Mouse (Mus musculus) embryonic facial prominence, embryonic 13.5 days (tissue): Measurements from ENCODE around the gene Dab1. TPM values are rescaled to one million over a fixed set of nuclear protein-coding genes. Genes with fewer than 3 reads are reported as not detected.

Source experiments
- ATAC-seq: fragments of 200-750 bp; cut with Nextera tagmentation; 2 replicates; pipeline ENCODE4 v1.8.0; 2017; ENCODE audit warnings: low read depth; ENCODE audit not compliant: insufficient number of reproducible peaks, insufficient read depth, low FRiP score, low TSS enrichment
- H3K27ac ChIP-seq: fragments of 300-500 bp; sonication (generic); 2 replicates; pipeline ENCODE4 v1.5.1; 2015; ENCODE audit warnings: moderate library complexity, mild to moderate bottlenecking, inconsistent platforms
- H3K27me3 ChIP-seq: fragments of 300-500 bp; sonication (generic); 2 replicates; pipeline ENCODE4 v1.6.1; 2015; ENCODE audit warnings: mild to moderate bottlenecking, inconsistent platforms
- H3K36me3 ChIP-seq: fragments of 300-500 bp; sonication (generic); 2 replicates; pipeline ENCODE4 v1.6.1; 2015; ENCODE audit warnings: mild to moderate bottlenecking, inconsistent platforms
- H3K4me1 ChIP-seq: fragments of 300-500 bp; sonication (generic); 2 replicates; pipeline ENCODE4 v1.6.1; 2015; ENCODE audit warnings: inconsistent platforms
- H3K4me2 ChIP-seq: fragments of 300-500 bp; sonication (generic); 2 replicates; pipeline ENCODE4 v1.6.1; 2015; ENCODE audit warnings: moderate library complexity, mild to moderate bottlenecking, inconsistent platforms
- H3K4me3 ChIP-seq: fragments of 300-500 bp; sonication (generic); 2 replicates; pipeline ENCODE4 v1.5.1; 2015; ENCODE audit warnings: mild to moderate bottlenecking, inconsistent platforms
- H3K9ac ChIP-seq: fragments of 300-500 bp; sonication (generic); 2 replicates; pipeline ENCODE4 v1.6.1; 2015; ENCODE audit warnings: mild to moderate bottlenecking, inconsistent platforms
- H3K9me3 ChIP-seq: fragments of 300-500 bp; sonication (generic); 2 replicates; pipeline ENCODE4 v1.6.1; 2016; ENCODE audit warnings: inconsistent platforms
- WGBS: fragments of 180-500 bp; shearing (Covaris S2); methylation state at CpG from one replicate; pipeline ENCODE4 v1.1.7; 2015; ENCODE audit warnings: mixed read lengths; 5-methylcytosine and 5-hydroxymethylcytosine counted together
- polyA plus RNA-seq: library from polyadenylated mRNA; unstranded; fragments of >200 nt; fragmentation: Nextera tagmentation; extraction: Ambion mirVana; gene quantifications from 2 replicates; pipeline ENCODE4 v1.2.1, GENCODE M21; 2015

Gene Dab1
- polyA plus RNA-seq, 1 experiment from 2014 or later = 17.3 TPM

DNA sequence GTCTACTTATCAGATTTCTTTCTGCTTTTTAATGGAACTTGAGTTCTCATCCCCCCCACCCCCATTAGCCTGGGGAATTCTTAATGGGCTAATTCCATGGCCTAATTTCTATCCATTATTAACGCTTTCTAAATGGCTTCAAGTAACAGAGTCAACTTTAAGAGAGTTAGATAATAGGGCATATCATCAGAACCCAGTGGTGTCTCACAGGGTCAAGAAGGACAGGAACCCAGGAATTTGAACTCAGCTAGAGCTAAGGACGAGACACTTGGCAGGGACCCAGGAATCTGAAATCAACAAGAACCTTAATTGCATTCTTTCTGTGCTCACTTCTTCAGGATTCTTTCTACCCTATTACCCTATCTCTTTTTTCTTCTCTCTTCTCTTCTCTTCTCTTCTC lies 968.7 kb downstream of the Dab1 start:
- Histone ChIP-seq H3K4me2 (no peak overlapping the region), H3K4me1 (peaks cover 12% of the 10 kb centered on the region), H3K9me3 (no peaks in the 10 kb centered on the region), H3K27ac (no peak overlapping the region), H3K9ac (no peak overlapping the region), H3K27me3 (no peaks in the 10 kb centered on the region; the same call in 1 of the 2 replicates), H3K4me3 (no peak overlapping the region), H3K36me3 (no peaks in the 10 kb centered on the region)
- ATAC-seq = no peak
- 45% methylated on average over 2 of the region's 2 CpGs for WGBS

DNA sequence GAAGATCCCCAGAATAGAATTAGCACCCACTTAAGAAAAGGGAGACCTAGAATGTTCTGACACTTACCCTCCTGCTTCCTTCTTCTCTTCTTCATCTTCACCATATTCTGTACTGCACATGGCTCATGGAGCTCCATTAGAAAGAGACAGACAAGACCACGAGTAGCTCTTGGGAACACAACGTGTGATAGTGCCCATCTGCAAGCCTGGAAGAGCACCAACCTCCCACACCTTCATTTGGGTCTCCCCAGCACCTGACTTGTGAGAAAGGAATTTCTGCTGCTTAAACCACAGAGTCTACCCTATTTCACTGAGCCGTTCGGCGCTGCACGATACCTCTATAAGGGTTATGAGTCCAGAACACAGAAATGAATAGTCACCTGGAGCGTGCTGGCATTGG lies 977.8 kb downstream of the Dab1 start:
- no peak overlapping the region for H3K27ac ChIP-seq
- ATAC-seq = no peak
- WGBS = 97% methylated on average over 7 of the region's 7 CpGs
- no peaks in the 10 kb centered on the region for H3K9me3 ChIP-seq
- H3K4me2 ChIP-seq = no peak overlapping the region
- no peak overlapping the region for H3K4me3 ChIP-seq
- H3K4me1 ChIP-seq = peaks cover 6% of the 10 kb centered on the region
- no peak overlapping the region for H3K9ac ChIP-seq
- no peaks in the 10 kb centered on the region for H3K36me3 ChIP-seq
- 0 out of 2 replicates have a peak, but pooled peaks cover 2% of the 10 kb centered on the region for H3K27me3 ChIP-seq

GRCm38 (mm10) chr4:104597490-104598465 lies 978.6 kb downstream of the Dab1 start:
- Histone ChIP-seq H3K9ac (no peak overlapping the region), H3K9me3 (no peaks in the 10 kb centered on the region), H3K4me2 (no peak overlapping the region), H3K36me3 (no peaks in the 10 kb centered on the region), H3K4me1 (peaks cover 2% of the 10 kb centered on the region), H3K27ac (no peak overlapping the region), H3K4me3 (no peak overlapping the region), H3K27me3 (0 out of 2 replicates have a peak, but pooled peaks cover 2% of the 10 kb centered on the region)
- WGBS = 62% methylated on average over 6 of the region's 6 CpGs
- no peak for ATAC-seq

DNA sequence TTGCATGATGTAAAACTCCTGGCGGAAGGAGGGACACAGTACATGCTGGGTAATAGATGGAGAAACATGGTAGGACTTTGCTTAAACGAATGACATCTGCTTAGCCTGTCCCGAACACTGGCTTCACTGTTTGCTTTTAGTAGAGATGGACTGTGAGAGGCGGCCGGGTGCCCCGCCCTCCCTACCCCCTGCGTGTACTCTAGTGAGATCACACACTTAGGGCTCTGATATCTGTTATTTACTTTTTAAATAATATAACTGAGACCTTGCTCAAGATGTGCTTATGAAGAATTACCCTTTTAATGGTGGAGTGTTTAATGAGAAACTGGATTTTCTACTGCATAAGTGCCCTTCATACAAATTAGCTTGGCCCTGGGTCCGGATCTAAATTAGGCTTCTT lies 983.6 kb downstream of the Dab1 start:
- Histone ChIP-seq H3K27me3 (0 out of 2 replicates have a peak, but pooled peaks cover 2% of the 10 kb centered on the region), H3K4me2 (no peak overlapping the region), H3K4me3 (no peak overlapping the region), H3K27ac (no peak overlapping the region), H3K4me1 (peaks cover 10% of the 10 kb centered on the region; the same call in 1 of the 2 replicates), H3K36me3 (no peaks in the 10 kb centered on the region), H3K9me3 (no peaks in the 10 kb centered on the region), H3K9ac (no peak overlapping the region)
- WGBS = 85% methylated on average over 8 of the region's 8 CpGs
- ATAC-seq = no peak

GRCm38 (mm10) chr4:104604298-104604697 lies 985.1 kb downstream of the Dab1 start:
- Histone ChIP-seq H3K9me3 (no peaks in the 10 kb centered on the region), H3K36me3 (no peaks in the 10 kb centered on the region), H3K4me2 (no peak overlapping the region), H3K27ac (no peak overlapping the region), H3K4me3 (no peak overlapping the region), H3K4me1 (peaks cover 11% of the 10 kb centered on the region; the same call in 1 of the 2 replicates), H3K9ac (no peak overlapping the region), H3K27me3 (no peaks in the 10 kb centered on the region)
- no peak for ATAC-seq
- WGBS = 90% methylated on average over 2 of the region's 2 CpGs

DNA sequence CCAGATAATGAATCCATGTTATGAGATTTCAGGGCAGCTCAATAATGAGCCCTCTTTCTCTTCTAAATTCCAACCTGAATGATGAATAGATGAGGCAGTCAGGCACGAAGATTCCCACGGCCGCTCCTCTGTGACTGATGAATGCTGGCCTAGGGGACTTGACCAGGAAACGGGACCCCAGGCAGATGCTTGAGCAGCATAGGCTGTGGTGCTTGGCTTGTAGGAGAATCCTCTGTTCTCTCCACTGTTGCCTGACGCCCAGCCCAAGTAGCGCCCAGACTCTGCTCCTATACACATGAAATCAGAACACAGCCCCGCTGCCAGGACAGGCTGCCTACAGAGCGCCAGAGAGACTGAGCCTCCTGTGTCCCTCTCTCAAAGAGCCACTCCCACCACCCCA lies 987.7 kb downstream of the Dab1 start:
- Histone ChIP-seq H3K4me1 (peaks cover 13% of the 10 kb centered on the region; the same call in 1 of the 2 replicates), H3K4me2 (no peak overlapping the region), H3K9me3 (no peaks in the 10 kb centered on the region), H3K27ac (no peak overlapping the region), H3K4me3 (no peak overlapping the region), H3K9ac (no peak overlapping the region), H3K36me3 (no peaks in the 10 kb centered on the region), H3K27me3 (no peaks in the 10 kb centered on the region)
- no peak for ATAC-seq
- WGBS = 51% methylated on average over 8 of the region's 8 CpGs

- peaks cover 13% of the 10 kb centered on the region; the same call in 1 of the 2 replicates for H3K4me1 ChIP-seq
- no peak overlapping the region for H3K4me2 ChIP-seq
- 40% methylated on average over 5 of the region's 5 CpGs for WGBS
- no peak overlapping the region for H3K4me3 ChIP-seq
- no peaks in the 10 kb centered on the region for H3K9me3 ChIP-seq
- no peaks in the 10 kb centered on the region for H3K36me3 ChIP-seq
- H3K27ac ChIP-seq = no peak overlapping the region
- ATAC-seq = no peak
- H3K9ac ChIP-seq = no peak overlapping the region
- H3K27me3 ChIP-seq = no peaks in the 10 kb centered on the region
These were observed 988.5 kb downstream of the Dab1 start for GRCm38 (mm10) chr4:104607636-104608035.

DNA sequence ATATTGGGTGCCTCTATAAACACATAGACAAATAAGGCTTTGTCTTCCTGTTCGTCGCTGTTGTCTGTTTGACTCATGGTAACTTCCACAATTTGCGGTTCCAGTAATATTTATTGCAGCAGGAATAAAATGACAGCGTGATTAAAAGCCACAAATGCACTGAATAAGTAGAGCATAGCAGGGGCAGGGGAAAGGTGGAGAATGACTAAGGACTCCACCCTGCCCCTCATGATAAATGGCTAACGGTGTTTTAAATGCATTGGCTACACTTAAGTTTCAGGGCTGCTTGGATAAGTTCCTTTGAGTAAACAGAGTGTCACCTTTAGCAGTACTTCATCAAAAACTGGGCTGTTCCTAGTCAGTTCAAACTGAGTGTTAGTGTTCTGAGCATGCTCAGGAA lies 1000.3 kb downstream of the Dab1 start:
- Histone ChIP-seq H3K4me1 (no peaks in the 10 kb centered on the region), H3K36me3 (no peaks in the 10 kb centered on the region), H3K4me2 (no peak overlapping the region), H3K27ac (no peak overlapping the region), H3K9me3 (no peaks in the 10 kb centered on the region), H3K9ac (no peak overlapping the region), H3K4me3 (no peak overlapping the region), H3K27me3 (no peaks in the 10 kb centered on the region)
- no peak for ATAC-seq
- WGBS = 89% methylated on average over 5 of the region's 5 CpGs

DNA sequence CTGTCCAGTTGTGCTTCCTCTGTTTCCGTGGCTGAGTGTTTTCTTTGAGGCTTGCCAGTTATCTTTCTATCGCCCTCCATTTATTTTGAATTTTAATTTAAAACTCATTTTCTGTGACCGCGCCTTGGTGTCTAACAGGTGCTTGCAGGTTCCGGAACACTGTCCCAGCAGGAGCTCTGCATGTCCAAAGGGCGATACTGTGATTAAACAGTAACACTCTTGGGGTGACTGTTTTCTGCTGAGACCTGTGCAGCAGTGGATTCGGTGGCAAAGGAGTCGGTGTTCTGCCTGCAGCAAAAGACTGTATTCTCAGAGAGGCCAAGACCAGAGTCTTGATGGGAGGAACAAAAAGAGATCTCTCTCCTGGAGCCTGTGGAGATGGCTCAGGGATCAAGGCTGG lies 1006.2 kb downstream of the Dab1 start:
- Histone ChIP-seq H3K9me3 (no peaks in the 10 kb centered on the region), H3K4me2 (no peak overlapping the region), H3K36me3 (no peaks in the 10 kb centered on the region), H3K4me1 (no peaks in the 10 kb centered on the region), H3K4me3 (no peak overlapping the region), H3K27me3 (no peaks in the 10 kb centered on the region), H3K9ac (no peak overlapping the region), H3K27ac (no peak overlapping the region)
- 83% methylated on average over 8 of the region's 8 CpGs for WGBS
- no peak for ATAC-seq

- H3K36me3 ChIP-seq = no peaks in the 10 kb centered on the region
These were observed 1009.5 kb downstream of the Dab1 start for GRCm38 (mm10) chr4:104628708-104629107.

DNA sequence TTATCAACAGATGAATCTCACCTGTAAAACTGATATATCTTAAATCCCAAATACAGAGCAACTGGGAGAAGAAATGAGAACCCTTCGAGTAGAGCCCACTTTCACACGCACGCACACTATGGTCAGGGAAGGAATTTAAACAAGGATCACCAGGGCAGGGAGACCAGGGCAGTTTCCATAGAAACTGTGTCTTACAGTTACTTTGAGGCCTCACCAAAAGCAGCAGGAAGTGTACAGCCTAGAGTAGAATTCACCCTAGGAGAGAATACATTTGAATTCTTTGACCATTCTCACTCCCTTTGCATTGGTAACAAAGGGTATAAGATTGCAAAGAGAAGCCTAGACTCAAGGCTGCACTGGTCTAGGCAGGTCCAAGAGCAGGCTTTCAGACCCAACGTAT lies 1017.9 kb downstream of the Dab1 start:
- no peak for ATAC-seq
- no peak overlapping the region for H3K9ac ChIP-seq
- H3K4me3 ChIP-seq = no peak overlapping the region
- H3K27ac ChIP-seq = no peak overlapping the region
- H3K9me3 ChIP-seq = no peaks in the 10 kb centered on the region
- no peaks in the 10 kb centered on the region for H3K36me3 ChIP-seq
- no peak overlapping the region for H3K4me2 ChIP-seq
- H3K4me1 ChIP-seq = no peaks in the 10 kb centered on the region
- WGBS = 84% methylated on average over 4 of the region's 4 CpGs
- no peaks in the 10 kb centered on the region for H3K27me3 ChIP-seq

More at GRCm38 (mm10) chr4:104628708-104629107, 1009.5 kb downstream of the Dab1 start:
- Histone ChIP-seq H3K27me3 (no peaks in the 10 kb centered on the region), H3K9me3 (no peaks in the 10 kb centered on the region), H3K9ac (no peak overlapping the region), H3K4me1 (no peaks in the 10 kb centered on the region), H3K27ac (no peak overlapping the region), H3K4me3 (no peak overlapping the region), H3K4me2 (no peak overlapping the region)
- ATAC-seq = no peak
- WGBS = 89% methylated on average over 7 of the region's 7 CpGs

DNA sequence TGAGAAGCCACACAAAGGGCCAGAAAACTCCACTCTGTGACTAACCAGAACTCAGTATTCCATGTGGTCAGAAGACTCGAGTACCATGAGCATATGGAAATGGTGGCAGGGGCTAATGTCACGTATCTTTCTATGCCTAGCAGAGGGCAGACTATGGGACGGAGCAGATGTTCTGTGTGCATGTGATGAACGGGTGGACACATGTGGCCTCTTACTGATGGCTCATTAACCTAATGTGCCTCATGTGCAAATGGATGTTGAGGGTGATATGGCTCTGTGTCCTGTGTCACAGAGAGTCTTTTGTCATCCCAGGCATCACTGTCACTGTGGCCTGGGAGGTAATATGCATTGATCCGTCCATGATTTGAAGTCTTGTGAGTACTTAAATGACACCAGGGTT lies 1021.5 kb downstream of the Dab1 start:
- Histone ChIP-seq H3K4me2 (no peak overlapping the region), H3K27ac (no peak overlapping the region), H3K36me3 (no peaks in the 10 kb centered on the region), H3K9me3 (no peaks in the 10 kb centered on the region), H3K4me3 (no peak overlapping the region), H3K9ac (no peak overlapping the region), H3K27me3 (no peaks in the 10 kb centered on the region), H3K4me1 (peaks cover 3% of the 10 kb centered on the region)
- ATAC-seq = no peak
- WGBS = 86% methylated on average over 5 of the region's 5 CpGs
